Mouse (Mus musculus): ENCODE results near the gene Hils1.

DNA sequence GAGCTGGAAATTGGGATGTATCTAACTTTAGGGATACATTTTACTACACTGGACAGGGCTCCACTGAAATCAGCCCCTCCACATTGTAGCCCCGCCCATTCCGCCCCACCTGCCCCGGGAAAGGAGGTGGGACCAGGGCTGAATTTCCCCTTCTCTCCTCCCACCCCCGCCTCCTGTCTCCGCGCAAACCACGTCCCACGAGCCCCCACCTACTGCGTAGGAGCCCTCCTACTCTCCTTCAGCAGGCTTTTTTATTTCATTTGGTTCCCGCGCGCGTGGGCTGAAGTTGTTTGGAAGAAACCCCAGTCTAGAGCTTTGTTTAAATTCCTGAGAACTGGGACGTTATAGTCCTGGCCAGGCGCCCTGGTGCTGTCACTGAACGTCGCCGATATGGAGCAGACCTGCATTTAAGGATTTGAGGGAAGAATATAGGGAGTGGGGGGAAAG lies 30.0 kb upstream of the Hils1 start:
- no peak for TF ChIP-seq CTCF (IDR thresholded peaks at IDR 0.05; ENCODE audit: extremely low read depth, insufficient read length, insufficient replicate concordance, low read depth, low read length)
- TF ChIP-seq POLR2A (IDR thresholded peaks at IDR 0.05; ENCODE audit: low read depth, low read length): no peak

All from small intestine, adult 2 months (tissue).